Mouse (Mus musculus) hindbrain, embryonic 10.5 days (tissue): Measurements from ENCODE around the gene Vangl1. TPM values are rescaled to one million over a fixed set of nuclear protein-coding genes. Genes with fewer than 3 reads are reported as not detected.

ENCODE experiments used
- DNase-seq: peaks from one replicate; pipeline ENCODE4 v3.0.0-alpha.2; 2017; ENCODE audit warnings: low spot score
- H3K27ac ChIP-seq: fragments of 300-500 bp; sonication (generic); 2 replicates; pipeline ENCODE4 v1.5.1; 2016; ENCODE audit warnings: mild to moderate bottlenecking, moderate library complexity
- H3K27me3 ChIP-seq: fragments of 300-500 bp; sonication (generic); 2 replicates; pipeline ENCODE4 v1.6.1; 2016; ENCODE audit warnings: mild to moderate bottlenecking; ENCODE audit not compliant: poor library complexity, insufficient read depth, severe bottlenecking
- H3K36me3 ChIP-seq: fragments of 300-500 bp; sonication (generic); 2 replicates; pipeline ENCODE4 v1.6.1; 2016; ENCODE audit warnings: mild to moderate bottlenecking, moderate library complexity
- H3K4me1 ChIP-seq: fragments of 300-500 bp; sonication (generic); replicated peaks from 2 replicates; pipeline ENCODE4 v1.6.1; 2016; ENCODE audit warnings: mild to moderate bottlenecking
- H3K4me3 ChIP-seq: fragments of 300-500 bp; sonication (generic); 2 replicates; pipeline ENCODE4 v1.5.1; 2016; ENCODE audit warnings: mild to moderate bottlenecking, moderate library complexity
- H3K9me3 ChIP-seq: fragments of 300-500 bp; sonication (generic); 2 replicates; pipeline ENCODE4 v1.6.1; 2016; ENCODE audit warnings: mild to moderate bottlenecking, moderate library complexity
- WGBS: fragments of 180-500 bp; shearing (Covaris S2); methylation state at CpG from one replicate; pipeline ENCODE4 v1.1.7; 2016; 5-methylcytosine and 5-hydroxymethylcytosine counted together
- polyA plus RNA-seq: library from polyadenylated mRNA; unstranded; fragments of >200 nt; fragmentation: Nextera tagmentation; extraction: Ambion mirVana; gene quantifications from 2 replicates; pipeline ENCODE4 v1.2.1, GENCODE M21; 2016

Gene Vangl1
- polyA plus RNA-seq, 1 experiment from 2014 or later: 14.7 TPM

DNA sequence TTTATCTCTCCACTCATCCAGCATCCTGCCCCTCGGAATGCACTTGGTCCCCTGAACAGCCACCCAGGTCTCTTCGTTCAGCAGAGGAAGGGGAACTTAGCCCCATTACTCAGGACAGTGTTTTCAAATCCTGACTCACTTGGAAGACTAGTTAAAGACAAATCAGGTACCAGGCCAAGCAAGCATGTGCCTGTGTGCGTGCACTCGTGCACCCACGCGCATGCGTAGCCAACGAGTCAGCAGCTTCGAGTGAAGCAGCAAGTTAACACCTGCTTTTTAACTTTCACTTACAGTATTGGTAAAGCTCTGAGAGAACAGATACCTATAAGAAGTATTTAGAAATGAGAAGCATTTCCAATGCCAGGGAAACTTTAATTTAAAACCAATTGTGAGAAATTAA is 8.3 kb downstream of the Vangl1 start:
- 92% methylated on average over 9 of the region's 9 CpGs for WGBS
- H3K27me3 ChIP-seq: peaks cover 90% of the 10 kb centered on the region
- DNase-seq: no peak

DNA sequence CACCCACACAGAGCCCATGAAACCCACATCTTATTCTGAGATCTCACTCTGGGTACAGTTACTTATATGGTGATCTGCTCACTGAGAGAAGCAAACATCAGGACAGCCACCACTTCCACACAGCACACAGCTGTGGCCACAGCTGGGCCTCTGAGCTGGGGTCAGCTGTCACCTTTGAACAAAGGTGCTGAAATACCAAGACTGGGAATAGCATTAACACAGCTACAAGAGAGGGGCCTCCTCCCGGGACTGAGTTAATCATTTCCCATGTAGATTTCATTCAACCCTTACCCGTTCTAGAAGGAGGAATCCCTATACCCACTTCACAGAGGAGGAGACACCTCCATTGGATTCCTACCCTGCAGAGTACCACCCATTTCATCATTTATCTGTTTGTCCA is 8.7 kb downstream of the Vangl1 start:
- Histone ChIP-seq H3K9me3 (no peaks in the 10 kb centered on the region), H3K27ac (no peak overlapping the region), H3K4me1 (peaks cover 91% of the 10 kb centered on the region), H3K4me3 (no peak overlapping the region), H3K27me3 (peaks cover 85% of the 10 kb centered on the region), H3K36me3 (no peaks in the 10 kb centered on the region)
- WGBS: 46% methylated on average over 2 of the region's 2 CpGs
- DNase-seq: no peak

More for the DNA sequence above, 8.3 kb downstream of the Vangl1 start:
- no peaks in the 10 kb centered on the region for H3K36me3 ChIP-seq
- no peak overlapping the region for H3K4me3 ChIP-seq
- no peaks in the 10 kb centered on the region for H3K9me3 ChIP-seq
- H3K27ac ChIP-seq: no peak overlapping the region
- H3K4me1 ChIP-seq: peaks cover 90% of the 10 kb centered on the region

DNA sequence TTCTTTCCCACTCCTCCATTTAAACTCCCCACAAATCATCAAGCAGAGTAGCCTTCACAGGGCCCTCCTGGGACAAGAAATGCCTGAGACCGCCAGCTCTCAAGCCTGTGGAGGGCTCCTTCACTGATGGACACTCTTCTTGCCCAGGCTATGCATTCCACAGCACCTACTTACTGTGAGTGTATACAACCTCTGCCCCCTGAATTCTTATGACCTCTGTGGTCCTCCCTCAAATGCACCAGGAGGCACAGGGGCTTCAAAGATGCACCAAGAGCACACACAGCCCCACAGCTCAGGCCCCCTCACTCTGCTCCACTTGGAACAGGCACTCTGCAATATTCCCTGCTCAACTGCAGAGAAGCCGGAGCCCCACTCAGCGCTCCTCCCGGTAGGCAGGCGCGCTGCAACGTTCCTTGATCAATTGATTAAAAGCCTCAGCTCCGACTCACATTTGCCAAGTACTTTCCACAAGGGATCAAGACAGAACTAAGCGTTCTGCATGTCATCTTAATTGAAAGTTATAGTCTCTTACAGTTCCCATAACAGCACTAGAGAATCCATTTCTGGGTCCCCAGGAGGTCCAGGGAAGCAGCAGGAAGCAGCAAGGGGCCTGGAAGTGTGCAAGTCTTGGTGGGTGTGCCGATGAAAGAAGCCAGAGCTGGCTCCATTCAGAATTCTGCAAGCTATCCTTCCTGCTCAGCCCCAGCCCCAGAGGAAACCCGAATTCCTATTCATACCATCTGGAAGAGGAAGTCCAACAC is 10.0 kb downstream of the Vangl1 start:
- Histone ChIP-seq H3K27ac (peak overlapping the region; percentile 81), H3K9me3 (no peaks in the 10 kb centered on the region), H3K4me1 (peaks cover 91% of the 10 kb centered on the region), H3K36me3 (no peaks in the 10 kb centered on the region), H3K27me3 (peaks cover 73% of the 10 kb centered on the region), H3K4me3 (peak overlapping the region; percentile 36)
- peak; percentile 49 for DNase-seq
- 3% methylated on average over 11 of the region's 11 CpGs for WGBS

DNA sequence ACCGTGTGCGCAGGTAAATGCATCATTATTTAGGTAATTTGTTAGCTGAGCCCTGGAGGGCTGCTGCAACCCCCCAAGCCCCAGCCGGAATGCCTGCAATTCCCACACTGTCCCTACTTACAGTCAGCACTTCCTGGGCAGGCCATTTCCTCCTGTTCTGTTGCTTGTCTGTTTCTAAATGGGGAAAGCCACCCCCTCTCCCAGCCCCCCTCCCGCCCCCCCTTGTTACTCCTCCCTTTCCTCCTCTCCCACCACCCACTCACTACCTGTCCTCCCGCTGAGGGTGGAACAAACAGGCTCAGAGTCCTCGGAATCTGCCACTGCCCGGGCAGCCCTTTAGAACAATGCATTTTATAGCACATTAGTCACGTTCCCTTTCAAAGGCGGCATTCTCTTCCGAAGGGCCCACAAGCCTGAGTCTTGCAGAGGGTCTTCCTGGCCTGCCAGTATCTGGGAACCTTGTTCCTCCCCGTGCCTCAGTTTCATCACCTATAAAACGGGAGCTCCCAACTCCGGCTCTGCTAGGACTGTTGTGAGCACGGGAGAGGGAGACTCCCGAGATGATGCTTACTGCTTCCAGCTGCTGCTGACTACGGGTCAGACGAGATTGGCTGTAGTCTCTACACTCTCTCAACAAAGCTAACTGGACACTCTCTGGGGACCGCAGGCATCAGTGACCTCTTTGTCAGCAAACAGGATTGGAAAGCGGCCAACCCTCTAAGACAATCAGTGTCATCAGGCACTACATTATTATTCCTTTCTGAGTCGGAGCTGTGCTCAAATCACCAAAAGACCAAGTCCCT is 10.8 kb downstream of the Vangl1 start:
- Histone ChIP-seq H3K36me3 (no peaks in the 10 kb centered on the region), H3K27ac (peak overlapping the region; percentile 81), H3K9me3 (no peaks in the 10 kb centered on the region), H3K4me1 (peaks cover 91% of the 10 kb centered on the region), H3K4me3 (peak overlapping the region; percentile 36), H3K27me3 (peaks cover 65% of the 10 kb centered on the region)
- 4% methylated on average over 20 of the region's 20 CpGs for WGBS
- peak; percentile 54 for DNase-seq

DNA sequence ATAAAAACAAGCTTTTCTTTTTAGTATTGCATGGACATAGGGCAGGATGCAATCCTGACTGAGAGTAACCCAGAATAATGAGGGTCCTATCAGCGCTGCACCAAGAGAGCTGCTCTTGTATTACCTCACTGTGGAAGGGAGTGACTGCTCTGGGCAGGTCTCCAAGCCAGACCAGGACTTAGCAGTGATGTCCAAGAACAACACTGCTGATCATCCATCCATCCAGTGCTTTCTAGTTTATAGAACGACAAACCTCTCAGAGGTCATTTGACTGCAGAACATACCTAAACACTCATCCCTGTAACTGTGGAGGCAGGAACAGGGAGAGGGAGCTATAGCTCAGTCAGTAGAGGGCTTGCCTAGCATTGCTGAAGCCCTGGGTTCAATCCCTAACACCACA is 11.9 kb downstream of the Vangl1 start:
- peaks cover 68% of the 10 kb centered on the region for H3K27me3 ChIP-seq

DNA sequence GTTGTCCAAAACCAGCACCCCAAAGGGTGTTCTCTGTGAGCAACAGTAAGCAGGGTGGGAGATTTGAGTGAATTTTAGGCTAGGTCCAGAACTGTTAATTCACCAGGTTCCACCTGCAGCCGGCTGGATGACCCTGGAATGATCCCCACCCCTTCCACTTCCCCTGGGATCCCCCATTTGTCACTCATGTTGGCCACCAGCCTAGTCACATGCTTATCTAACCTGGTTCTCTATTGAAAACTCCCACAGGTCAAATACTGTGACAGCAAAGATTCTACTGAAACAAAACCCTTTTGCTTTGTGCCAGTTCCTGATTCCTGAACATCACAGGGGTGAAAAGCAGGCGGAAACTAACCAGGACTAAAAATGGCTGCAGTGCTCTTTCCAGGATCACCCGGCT is 12.9 kb downstream of the Vangl1 start:
- H3K27me3 ChIP-seq: peaks cover 62% of the 10 kb centered on the region
- DNase-seq: no peak
- peaks cover 4% of the 10 kb centered on the region; the same call in 1 of the 2 replicates for H3K36me3 ChIP-seq
- peaks cover 79% of the 10 kb centered on the region for H3K4me1 ChIP-seq
- no peaks in the 10 kb centered on the region for H3K9me3 ChIP-seq
- no peak overlapping the region for H3K4me3 ChIP-seq
- WGBS: 74% methylated on average over 3 of the region's 3 CpGs
- no peak overlapping the region for H3K27ac ChIP-seq

More for the DNA sequence above, 11.9 kb downstream of the Vangl1 start:
- DNase-seq: no peak
- H3K27ac ChIP-seq: 0 out of 2 replicates have a peak overlapping the region, but pooled peaks have one; percentile 81
- no peaks in the 10 kb centered on the region; the same call in 1 of the 2 replicates for H3K36me3 ChIP-seq
- H3K9me3 ChIP-seq: no peaks in the 10 kb centered on the region
- no peak overlapping the region for H3K4me3 ChIP-seq
- WGBS: 76% methylated on average over 2 of the region's 2 CpGs
- H3K4me1 ChIP-seq: peaks cover 87% of the 10 kb centered on the region

DNA sequence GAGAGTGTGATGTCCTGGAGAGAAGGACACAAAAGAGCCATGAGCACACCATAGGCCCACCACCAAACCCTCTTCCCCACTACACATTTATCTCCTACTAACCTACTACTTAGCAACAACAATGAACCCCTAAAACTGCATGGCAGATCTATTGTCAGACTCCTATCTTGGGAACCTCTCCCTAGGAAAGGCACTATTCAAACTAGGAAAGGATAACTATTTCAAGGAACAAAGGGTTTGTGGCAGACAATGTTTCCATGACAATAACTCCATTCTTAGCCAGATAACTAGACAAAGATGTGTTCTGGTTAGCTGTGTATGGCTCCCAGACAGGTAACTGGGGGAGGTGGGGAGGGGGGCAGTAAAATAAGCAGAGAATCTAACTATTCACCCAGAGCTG is 13.9 kb downstream of the Vangl1 start:
- peaks cover 71% of the 10 kb centered on the region for H3K4me1 ChIP-seq
- peaks cover 8% of the 10 kb centered on the region; the same call in 1 of the 2 replicates for H3K9me3 ChIP-seq
- H3K27me3 ChIP-seq: peaks cover 53% of the 10 kb centered on the region
- H3K36me3 ChIP-seq: peaks cover 13% of the 10 kb centered on the region
- no peak for DNase-seq
- no peak overlapping the region for H3K4me3 ChIP-seq
- H3K27ac ChIP-seq: 0 out of 2 replicates have a peak overlapping the region, but pooled peaks have one; percentile 50

DNA sequence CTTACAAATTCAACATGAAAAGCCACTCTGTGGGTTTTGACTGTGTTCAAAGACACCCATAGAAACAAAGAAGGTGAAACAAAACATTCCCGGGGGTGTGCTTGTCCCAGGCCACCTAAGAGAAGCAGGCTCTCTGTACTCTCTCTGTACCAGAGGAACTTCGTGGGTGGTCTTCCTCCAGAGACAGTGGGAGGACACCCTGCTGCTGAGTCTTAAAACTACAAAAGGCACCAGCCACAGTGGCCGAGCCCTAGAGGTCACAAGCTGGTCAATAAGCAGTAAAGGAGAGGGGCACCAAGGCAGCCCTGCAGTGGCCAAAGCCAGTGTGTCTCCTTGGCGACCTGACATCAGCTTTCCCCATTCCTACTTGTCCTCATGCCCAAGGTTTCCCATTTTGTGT is 14.5 kb downstream of the Vangl1 start:
- H3K4me3 ChIP-seq: no peak overlapping the region
- peaks cover 9% of the 10 kb centered on the region; the same call in 1 of the 2 replicates for H3K9me3 ChIP-seq
- peak overlapping the region; percentile 50; the same call in 1 of the 2 replicates for H3K27ac ChIP-seq
- H3K36me3 ChIP-seq: peaks cover 16% of the 10 kb centered on the region
- WGBS: 2% methylated on average over 4 of the region's 4 CpGs
- H3K4me1 ChIP-seq: peaks cover 65% of the 10 kb centered on the region
- peaks cover 47% of the 10 kb centered on the region for H3K27me3 ChIP-seq
- DNase-seq: peak; percentile 71

DNA sequence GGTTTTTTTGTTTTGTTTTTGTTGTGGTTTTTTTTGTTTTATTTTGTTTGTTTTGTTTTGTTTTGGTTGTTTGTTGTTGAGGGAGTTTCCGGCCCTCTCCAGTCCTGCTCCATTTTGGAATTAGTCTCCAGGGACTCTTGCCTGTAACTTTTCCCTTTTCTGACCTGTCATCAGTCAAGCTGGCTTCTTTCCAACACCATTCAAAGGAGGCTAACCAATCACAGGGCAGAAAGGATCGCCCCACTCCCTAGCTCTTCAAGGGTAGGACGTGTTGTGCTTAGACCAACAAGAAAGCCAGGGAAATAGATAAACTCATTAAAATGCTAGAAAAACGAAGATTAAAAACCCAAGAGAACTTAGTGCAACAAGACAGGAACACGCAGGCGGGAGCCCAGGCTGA is 15.5 kb downstream of the Vangl1 start:
- WGBS: 22% methylated on average over 6 of the region's 6 CpGs
- peaks cover 38% of the 10 kb centered on the region for H3K27me3 ChIP-seq
- H3K4me1 ChIP-seq: peaks cover 57% of the 10 kb centered on the region
- H3K4me3 ChIP-seq: peak overlapping the region; percentile 2; the same call in 1 of the 2 replicates
- peak overlapping the region; percentile 59; the same call in 1 of the 2 replicates for H3K27ac ChIP-seq
- peaks cover 20% of the 10 kb centered on the region for H3K36me3 ChIP-seq
- H3K9me3 ChIP-seq: peaks cover 9% of the 10 kb centered on the region; the same call in 1 of the 2 replicates
- DNase-seq: peak; percentile 36

DNA sequence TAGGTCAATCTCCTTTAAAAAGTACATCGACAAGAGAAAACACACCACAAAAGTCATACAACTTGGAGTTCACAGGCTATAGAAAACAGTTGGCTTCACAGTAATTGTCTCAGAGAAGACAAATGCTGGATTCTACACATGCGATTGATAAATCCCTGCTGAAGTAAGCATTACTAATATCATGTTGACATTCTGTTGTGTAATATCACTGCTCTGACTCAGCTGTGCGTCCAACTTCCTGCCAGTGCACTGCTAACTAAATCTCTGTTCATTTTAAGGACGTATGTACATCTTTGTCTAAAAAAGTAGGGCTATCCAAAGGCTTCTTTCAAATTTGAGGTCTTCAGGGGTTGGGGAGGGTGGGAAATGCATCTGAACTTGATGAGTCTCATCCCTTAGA is 17.1 kb downstream of the Vangl1 start:
- H3K36me3 ChIP-seq: peaks cover 26% of the 10 kb centered on the region
- no peak for DNase-seq
- H3K9me3 ChIP-seq: peaks cover 9% of the 10 kb centered on the region; the same call in 1 of the 2 replicates
- no peak overlapping the region for H3K27ac ChIP-seq
- H3K4me3 ChIP-seq: no peak overlapping the region
- WGBS: 90% methylated on average over 4 of the region's 4 CpGs
- H3K27me3 ChIP-seq: peaks cover 24% of the 10 kb centered on the region
- H3K4me1 ChIP-seq: peaks cover 41% of the 10 kb centered on the region

DNA sequence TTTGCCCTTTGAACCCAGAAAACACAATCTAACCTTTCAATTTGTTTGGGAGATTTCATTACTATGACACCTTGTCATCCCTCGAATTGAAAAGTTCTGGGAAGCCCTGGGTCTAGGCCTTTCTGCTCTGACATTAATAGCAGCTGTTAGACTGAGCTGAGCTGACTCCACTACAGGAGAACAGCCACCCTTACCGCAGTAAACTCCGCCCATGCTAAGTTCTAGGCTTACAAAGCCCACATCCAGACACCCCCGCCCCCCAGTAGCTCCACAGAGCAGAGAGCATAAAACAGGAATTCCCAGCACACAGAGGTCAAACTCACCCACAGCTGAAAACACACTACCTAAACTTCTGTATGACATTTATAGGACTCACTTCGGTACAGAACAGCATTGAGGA is 19.8 kb downstream of the Vangl1 start:
- peaks cover 19% of the 10 kb centered on the region for H3K4me1 ChIP-seq
- no peak overlapping the region for H3K4me3 ChIP-seq
- WGBS: 70% methylated on average over 5 of the region's 5 CpGs
- H3K36me3 ChIP-seq: peaks cover 36% of the 10 kb centered on the region
- H3K27me3 ChIP-seq: peaks cover 11% of the 10 kb centered on the region
- H3K9me3 ChIP-seq: peaks cover 9% of the 10 kb centered on the region; the same call in 1 of the 2 replicates
- peak; percentile 17 for DNase-seq
- no peak overlapping the region for H3K27ac ChIP-seq

DNA sequence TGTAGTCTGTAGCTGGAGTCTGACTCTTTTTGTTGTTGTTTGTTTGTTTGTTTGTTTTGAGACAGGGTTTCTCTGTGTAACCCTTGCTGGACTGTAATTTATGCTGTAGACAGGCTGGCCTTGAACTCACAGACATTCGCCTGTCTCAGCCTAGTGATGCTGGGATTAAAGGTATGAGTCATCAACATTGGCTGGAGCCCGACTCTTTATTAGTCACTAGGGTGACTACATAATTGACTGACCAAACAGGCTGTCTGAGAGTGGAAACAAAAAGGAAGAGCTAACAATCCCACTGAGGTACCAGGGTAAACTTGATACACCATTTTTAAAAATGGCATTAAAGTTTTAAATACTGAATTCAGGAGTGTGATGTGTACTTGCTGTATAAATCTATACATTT is 21.9 kb downstream of the Vangl1 start:
- DNase-seq: no peak
- Histone ChIP-seq H3K27me3 (peaks cover under 1% of the 10 kb centered on the region; the same call in 1 of the 2 replicates), H3K4me3 (no peak overlapping the region), H3K27ac (no peak overlapping the region), H3K9me3 (peaks cover 9% of the 10 kb centered on the region; the same call in 1 of the 2 replicates), H3K4me1 (0 out of 2 replicates have a peak, but pooled peaks cover 2% of the 10 kb centered on the region), H3K36me3 (peaks cover 36% of the 10 kb centered on the region)
- 91% methylated on average over 2 of the region's 2 CpGs for WGBS
